Mouse (Mus musculus) cerebellum, adult 8-10 months (tissue): ENCODE measurements at regions not wholly inside any gene's neighbourhood (a gene's known extent, or its start where the extent isn't known, plus 50 kb on each side); places are given as distances from the start of the nearest gene placed in this dataset.

ENCODE experiments used
- DNase-seq: peaks from one replicate; pipeline ENCODE4 v3.0.0; 2022

- no peak for DNase-seq
These were observed 58.4 kb downstream of the Sox11 start for GRCm38 (mm10) chr12:27283964-27284363.

- DNase-seq, result no peak
These were observed 80.4 kb downstream of the Sox11 start for GRCm38 (mm10) chr12:27261965-27262364.

- DNase-seq, result no peak
These were observed 88.2 kb downstream of the Sox11 start for GRCm38 (mm10) chr12:27254125-27254524.

- no peak for DNase-seq
These were observed 90.9 kb downstream of the Sox11 start for GRCm38 (mm10) chr12:27251521-27251920.

- DNase-seq, result no peak
These were observed 93.9 kb downstream of the Sox11 start for GRCm38 (mm10) chr12:27248545-27248855.

GRCm38 (mm10) chr12:27247756-27248544, 94.4 kb downstream of the Sox11 start:
- DNase-seq, result no peak

GRCm38 (mm10) chr12:27235748-27236147, 106.6 kb downstream of the Sox11 start:
- DNase-seq, result no peak

- no peak for DNase-seq
These were observed 120.8 kb downstream of the Sox11 start for GRCm38 (mm10) chr12:27221541-27221940.

- DNase-seq, result no peak
These were observed 141.2 kb downstream of the Sox11 start for GRCm38 (mm10) chr12:27201191-27201590.

GRCm38 (mm10) chr12:27194001-27194400, 148.4 kb downstream of the Sox11 start:
- DNase-seq, result no peak

- no peak for DNase-seq
These were observed 150.5 kb downstream of the Sox11 start for GRCm38 (mm10) chr12:27191916-27192315.

GRCm38 (mm10) chr12:27187480-27187879, 154.9 kb downstream of the Sox11 start:
- DNase-seq, result no peak

- DNase-seq, result no peak
These were observed 159.7 kb downstream of the Sox11 start for GRCm38 (mm10) chr12:27182397-27183375.

GRCm38 (mm10) chr12:27173561-27173960, 168.8 kb downstream of the Sox11 start:
- no peak for DNase-seq

GRCm38 (mm10) chr12:27173151-27173550, 169.2 kb downstream of the Sox11 start:
- no peak for DNase-seq

- no peak for DNase-seq
These were observed 170.8 kb downstream of the Sox11 start for GRCm38 (mm10) chr12:27171595-27171994.

- no peak for DNase-seq
These were observed 177.4 kb downstream of the Sox11 start for GRCm38 (mm10) chr12:27164920-27165504.

GRCm38 (mm10) chr12:27160063-27160686, 182.2 kb downstream of the Sox11 start:
- no peak for DNase-seq

GRCm38 (mm10) chr12:27159416-27160062, 182.8 kb downstream of the Sox11 start:
- DNase-seq, result no peak

- no peak for DNase-seq
These were observed 191.2 kb downstream of the Sox11 start for GRCm38 (mm10) chr12:27150871-27151853.

- no peak for DNase-seq
These were observed 199.1 kb downstream of the Sox11 start for GRCm38 (mm10) chr12:27143310-27143709.
